16 mouse cellular contexts compared by ENCODE assay signal in the genomic region with DNA sequence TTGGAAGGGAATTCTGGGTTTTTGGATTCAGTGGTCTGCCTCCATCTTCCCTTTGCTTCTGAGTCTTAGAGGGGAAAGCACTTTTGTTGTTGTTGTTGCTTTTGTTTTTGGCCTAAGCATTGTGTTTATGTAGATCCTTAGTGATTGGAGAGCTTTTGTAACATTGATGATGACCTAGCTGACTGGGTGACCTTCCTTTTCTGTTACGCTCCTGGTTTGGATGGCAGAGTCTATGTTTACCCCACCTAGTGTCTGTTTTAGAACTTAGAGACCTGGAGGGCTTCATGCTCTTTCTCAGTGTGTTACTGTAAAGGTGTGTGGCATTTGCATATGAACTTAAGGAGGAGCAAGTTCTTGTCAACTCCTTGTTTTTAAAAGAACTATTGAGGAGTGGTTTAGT.
"Had no signal": no experiment of that assay in that cellular context is flagged by ENCODE, and none has a peak within 500 bp of the region (broad histone marks: within the 10 kb centered on the region; RNA-seq: fewer than 3 reads in every experiment).

No protein-coding gene starts in this region.

- DNase-seq: lung, adult 18-20 months; lung, embryonic 14.5 days; lung, postnatal 10 days; lung, postnatal 4 days; right cerebral cortex, adult 18-20 months; right cerebral cortex, postnatal 25 days; right cerebral cortex, postnatal 4 days; spleen, adult 18-20 months; thymus, adult 18-20 months; thymus, postnatal 14 days; thymus, postnatal 36 days had no signal

- H3K4me3 ChIP-seq: megakaryocyte, embryonic 14.5 days; midbrain, embryonic 13.5 days; midbrain, embryonic 15.5 days; neural tube, embryonic 12.5 days had no signal

- H3K27me3 ChIP-seq: megakaryocyte, embryonic 14.5 days; midbrain, embryonic 13.5 days; midbrain, embryonic 15.5 days; neural tube, embryonic 12.5 days had no signal

- ATAC-seq: midbrain, embryonic 13.5 days; midbrain, embryonic 15.5 days had no signal

- H3K4me2 ChIP-seq: lung, embryonic 14.5 days; midbrain, embryonic 11.5 days; midbrain, embryonic 13.5 days; midbrain, embryonic 15.5 days; neural tube, embryonic 12.5 days had no signal

- H3K9me3 ChIP-seq: megakaryocyte, embryonic 14.5 days; midbrain, embryonic 13.5 days; midbrain, embryonic 15.5 days; neural tube, embryonic 12.5 days had no signal

- H3K9ac ChIP-seq: lung, embryonic 14.5 days; midbrain, embryonic 13.5 days; midbrain, embryonic 15.5 days; neural tube, embryonic 12.5 days had no signal

- H3K27ac ChIP-seq: midbrain, embryonic 13.5 days; midbrain, embryonic 15.5 days; neural tube, embryonic 12.5 days had no signal
